Mouse (Mus musculus): Measurements from ENCODE around the gene Gm8298. TPM values are rescaled to one million over a fixed set of nuclear protein-coding genes. Genes with fewer than 3 reads are reported as not detected.
"Not testable (repeated sequence)": the region's sequence is repeated elsewhere in the genome, so short reads cannot be mapped to it uniquely, and the experiment has no call there.

Gene Gm8298
- total RNA-seq, 1 experiment, result not detected

GRCm38 (mm10) chr3:59879801-59880554, 19.1 kb downstream of the Gm8298 start:
- H3K9me3 ChIP-seq (ENCODE audit: control insufficient read depth, insufficient read depth, low read depth, low read length); H3K9ac ChIP-seq (ENCODE audit: insufficient read depth, low read depth, low read length, poor library complexity, severe bottlenecking); H3K36me3 ChIP-seq (ENCODE audit: control insufficient read depth, insufficient read depth, low read length, poor library complexity, severe bottlenecking): not testable (repeated sequence)
- H3K4me1 ChIP-seq (ENCODE audit: control insufficient read depth in 2 of 2, insufficient read depth in 2 of 2, low read length in 2 of 2, poor library complexity in 1 of 2), result peaks cover 0 to 15% of the 10 kb centered on the region in 2 experiments; a peak in 2 of 4 replicates
- H3K27ac ChIP-seq (ENCODE audit: insufficient read depth, low read depth, low read length, poor library complexity, severe bottlenecking), result peak overlapping the region; percentile 75; the same call in 1 of the 2 replicates
- 0 out of 2 replicates have a peak, but pooled peaks have one; percentile 41 for TF ChIP-seq ZNF384 (IDR thresholded peaks at IDR 0.05; ENCODE audit: low read depth, low read length)
- peak overlapping the region in 1 of 2 experiments; percentile 23; a peak in 1 of 4 replicates for H3K4me3 ChIP-seq (ENCODE audit: insufficient read depth in 1 of 2, low read depth in 1 of 2, low read length in 2 of 2, poor library complexity in 1 of 2, severe bottlenecking in 1 of 2)
- in situ Hi-C loops (cut with MboI; ENCODE audit: low sequenced_read_pairs in 2 of 2, unreplicated experiment in 2 of 2), result loop anchor here in 1 of 2 experiments (10.0 kb wide), 1 partner anchor 225 kb away; no protein-coding TSS in a partner anchor
- DNase-seq (ENCODE audit: low read depth, low spot score), result peak; percentile 29

GRCm38 (mm10) chr3:59893276-59893675, 32.4 kb downstream of the Gm8298 start:
- in situ Hi-C loops (cut with MboI; ENCODE audit: low sequenced_read_pairs in 2 of 2, unreplicated experiment in 2 of 2), result no loop called here
- Histone ChIP-seq H3K27ac (ENCODE audit: insufficient read depth, low read depth, low read length, poor library complexity, severe bottlenecking) (no peak overlapping the region), H3K9ac (ENCODE audit: insufficient read depth, low read depth, low read length, poor library complexity, severe bottlenecking) (no peak overlapping the region), H3K4me3 (ENCODE audit: insufficient read depth in 1 of 2, low read depth in 1 of 2, low read length in 2 of 2, poor library complexity in 1 of 2, severe bottlenecking in 1 of 2) (no peak overlapping the region), H3K9me3 (ENCODE audit: control insufficient read depth, insufficient read depth, low read depth, low read length) (no peaks in the 10 kb centered on the region), H3K36me3 (ENCODE audit: control insufficient read depth, insufficient read depth, low read length, poor library complexity, severe bottlenecking) (no peaks in the 10 kb centered on the region), H3K4me1 (ENCODE audit: control insufficient read depth in 2 of 2, insufficient read depth in 2 of 2, low read length in 2 of 2, poor library complexity in 1 of 2) (no peaks in the 10 kb centered on the region)
- DNase-seq (ENCODE audit: low read depth, low spot score), result no peak
- no peak for TF ChIP-seq CHD2 (IDR thresholded peaks at IDR 0.05; ENCODE audit: low read depth, low read length)

- DNase-seq (ENCODE audit: low read depth, low spot score), result no peak
- Histone ChIP-seq H3K27ac (ENCODE audit: insufficient read depth, low read depth, low read length, poor library complexity, severe bottlenecking) (no peak within 1 kb of the TSS), H3K9me3 (ENCODE audit: control insufficient read depth, insufficient read depth, low read depth, low read length) (no peaks in the 10 kb centered on the region), H3K9ac (ENCODE audit: insufficient read depth, low read depth, low read length, poor library complexity, severe bottlenecking) (no peak within 1 kb of the TSS), H3K4me1 (ENCODE audit: control insufficient read depth in 2 of 2, insufficient read depth in 2 of 2, low read length in 2 of 2, poor library complexity in 1 of 2) (no peaks in the 10 kb centered on the region), H3K4me3 (ENCODE audit: insufficient read depth in 1 of 2, low read depth in 1 of 2, low read length in 2 of 2, poor library complexity in 1 of 2, severe bottlenecking in 1 of 2) (no peak within 1 kb of the TSS), H3K36me3 (ENCODE audit: control insufficient read depth, insufficient read depth, low read length, poor library complexity, severe bottlenecking) (no peaks in the 10 kb centered on the region)
- TF ChIP-seq MAFK (IDR thresholded peaks at IDR 0.05; ENCODE audit: insufficient read depth, low read depth, low read length) (no peak), HCFC1 (IDR thresholded peaks at IDR 0.05; ENCODE audit: borderline replicate concordance, insufficient read depth, low read length) (no peak), CHD2 (IDR thresholded peaks at IDR 0.05; ENCODE audit: low read depth, low read length) (no peak), ZNF384 (IDR thresholded peaks at IDR 0.05; ENCODE audit: low read depth, low read length) (no peak), ZC3H11A (IDR thresholded peaks at IDR 0.05; ENCODE audit: borderline replicate concordance, low read depth, low read length) (no peak)
- in situ Hi-C loops (cut with MboI; ENCODE audit: low sequenced_read_pairs in 2 of 2, unreplicated experiment in 2 of 2), result no loop called here
Observed at GRCm38 (mm10) chr3:59924914-59925313, 64.1 kb downstream of the Gm8298 start, which contains the start of gene C130079G13Rik. Gene C130079G13Rik (plus strand): TSS chr3:59925214.

Other genes with a start within 250 kb of the Gm8298 start
- gene Gm5538, start 131.3 kb upstream of the Gm8298 start, total RNA-seq (2012; rRNA removed), result not detected in 2 replicates
- gene C130079G13Rik, start 64.2 kb downstream of the Gm8298 start, total RNA-seq (2012; rRNA removed), result not detected in 2 replicates
- gene Aadacl2, start 145.7 kb downstream of the Gm8298 start, total RNA-seq (2012; rRNA removed), result 0.21 TPM in 1 of 2 replicates, not detected in the other
- gene Aadac, start 164.7 kb downstream of the Gm8298 start, total RNA-seq (2012; rRNA removed), result not detected in 2 replicates
- not detected in 2 replicates for gene Sucnr1, start 220.8 kb downstream of the Gm8298 start, total RNA-seq (2012; rRNA removed)

All from ES-E14 (cell line).